Mouse (Mus musculus): Measurements from ENCODE around the gene Ccdc88c. TPM values are rescaled to one million over a fixed set of nuclear protein-coding genes. Genes with fewer than 3 reads are reported as not detected.

Gene Ccdc88c
- polyA plus RNA-seq, 1 experiment from 2014 or later: 18.3 TPM

GRCm38 (mm10) chr12:100993146-100993545, 35.7 kb downstream of the Ccdc88c start:
- no peaks in the 10 kb centered on the region for H3K27me3 ChIP-seq
- H3K4me2 ChIP-seq (replicated peaks): no peak overlapping the region
- peaks cover 63% of the 10 kb centered on the region for H3K4me1 ChIP-seq
- ATAC-seq (replicated peaks): no peak
- no peaks in the 10 kb centered on the region for H3K9me3 ChIP-seq
- 89% methylated on average over 3 of the region's 3 CpGs for WGBS
- no peak overlapping the region for H3K4me3 ChIP-seq
- no peak overlapping the region for H3K27ac ChIP-seq (replicated peaks)
- H3K36me3 ChIP-seq: no peaks in the 10 kb centered on the region
- H3K9ac ChIP-seq (replicated peaks): no peak overlapping the region

- ATAC-seq (replicated peaks): no peak
- 82% methylated on average over 7 of the region's 7 CpGs for WGBS
- Histone ChIP-seq H3K4me1 (peaks cover 60% of the 10 kb centered on the region), H3K27me3 (no peaks in the 10 kb centered on the region), H3K27ac (replicated peaks) (no peak overlapping the region), H3K4me2 (replicated peaks) (no peak overlapping the region), H3K9ac (replicated peaks) (no peak overlapping the region), H3K36me3 (no peaks in the 10 kb centered on the region), H3K9me3 (no peaks in the 10 kb centered on the region), H3K4me3 (no peak overlapping the region)
These were observed 36.4 kb downstream of the Ccdc88c start for GRCm38 (mm10) chr12:100992505-100992904.

GRCm38 (mm10) chr12:100991119-100991518, 37.7 kb downstream of the Ccdc88c start:
- Histone ChIP-seq H3K9me3 (no peaks in the 10 kb centered on the region), H3K36me3 (no peaks in the 10 kb centered on the region), H3K4me1 (peaks cover 56% of the 10 kb centered on the region), H3K4me3 (no peak overlapping the region), H3K27ac (replicated peaks) (peak overlapping the region; percentile 74), H3K4me2 (replicated peaks) (no peak overlapping the region), H3K27me3 (no peaks in the 10 kb centered on the region), H3K9ac (replicated peaks) (no peak overlapping the region)
- WGBS: 77% methylated on average over 3 of the region's 3 CpGs
- ATAC-seq (replicated peaks): no peak

- no peaks in the 10 kb centered on the region for H3K9me3 ChIP-seq
- H3K27me3 ChIP-seq: no peaks in the 10 kb centered on the region
- H3K4me2 ChIP-seq (replicated peaks): no peak overlapping the region
- H3K9ac ChIP-seq (replicated peaks): no peak overlapping the region
- H3K27ac ChIP-seq (replicated peaks): peak overlapping the region; percentile 74
- H3K4me1 ChIP-seq: peaks cover 54% of the 10 kb centered on the region
- peak; percentile 64 for ATAC-seq (replicated peaks)
- WGBS: 13% methylated on average over 12 of the region's 12 CpGs
- no peaks in the 10 kb centered on the region for H3K36me3 ChIP-seq
- H3K4me3 ChIP-seq: no peak overlapping the region
These were observed 38.6 kb downstream of the Ccdc88c start for GRCm38 (mm10) chr12:100990291-100990690.

- no peak for ATAC-seq (replicated peaks)
- Histone ChIP-seq H3K27me3 (no peaks in the 10 kb centered on the region), H3K9me3 (no peaks in the 10 kb centered on the region), H3K4me3 (no peak overlapping the region), H3K9ac (replicated peaks) (no peak overlapping the region), H3K4me1 (peaks cover 56% of the 10 kb centered on the region), H3K4me2 (replicated peaks) (no peak overlapping the region), H3K27ac (replicated peaks) (peak overlapping the region; percentile 74), H3K36me3 (no peaks in the 10 kb centered on the region)
- WGBS: 51% methylated on average over 4 of the region's 4 CpGs
These were observed 39.0 kb downstream of the Ccdc88c start for GRCm38 (mm10) chr12:100989780-100990288.

- ATAC-seq (replicated peaks): no peak
- no peaks in the 10 kb centered on the region for H3K36me3 ChIP-seq
- H3K4me2 ChIP-seq (replicated peaks): peak overlapping the region; percentile 0; the same call in 1 of the 2 replicates
- peaks cover 67% of the 10 kb centered on the region for H3K4me1 ChIP-seq
- 0 out of 2 replicates have a peak overlapping the region, but pooled peaks have one; percentile 0 for H3K9ac ChIP-seq (replicated peaks)
- WGBS: 48% methylated on average over 15 of the region's 15 CpGs
- H3K27me3 ChIP-seq: no peaks in the 10 kb centered on the region
- peak overlapping the region; percentile 74 for H3K27ac ChIP-seq (replicated peaks)
- no peak overlapping the region for H3K4me3 ChIP-seq
- no peaks in the 10 kb centered on the region for H3K9me3 ChIP-seq
These were observed 40.3 kb downstream of the Ccdc88c start for GRCm38 (mm10) chr12:100988324-100989130.

GRCm38 (mm10) chr12:100986423-100986822, 42.4 kb downstream of the Ccdc88c start:
- H3K4me3 ChIP-seq: no peak overlapping the region
- H3K9ac ChIP-seq (replicated peaks): no peak overlapping the region
- 45% methylated on average over 4 of the region's 4 CpGs for WGBS
- H3K4me1 ChIP-seq: peaks cover 87% of the 10 kb centered on the region
- peak overlapping the region; percentile 56 for H3K27ac ChIP-seq (replicated peaks)
- no peak overlapping the region for H3K4me2 ChIP-seq (replicated peaks)
- no peaks in the 10 kb centered on the region for H3K27me3 ChIP-seq
- H3K36me3 ChIP-seq: no peaks in the 10 kb centered on the region
- no peaks in the 10 kb centered on the region for H3K9me3 ChIP-seq
- ATAC-seq (replicated peaks): peak; percentile 68

- Histone ChIP-seq H3K4me2 (replicated peaks) (no peak overlapping the region), H3K4me3 (no peak overlapping the region), H3K9ac (replicated peaks) (no peak overlapping the region), H3K4me1 (peaks cover 88% of the 10 kb centered on the region), H3K9me3 (no peaks in the 10 kb centered on the region), H3K27me3 (no peaks in the 10 kb centered on the region), H3K27ac (replicated peaks) (no peak overlapping the region), H3K36me3 (no peaks in the 10 kb centered on the region)
- 87% methylated on average over 2 of the region's 2 CpGs for WGBS
- ATAC-seq (replicated peaks): no peak
These were observed 43.1 kb downstream of the Ccdc88c start for GRCm38 (mm10) chr12:100985793-100986157.

- Histone ChIP-seq H3K27me3 (no peaks in the 10 kb centered on the region), H3K9ac (replicated peaks) (no peak overlapping the region), H3K9me3 (no peaks in the 10 kb centered on the region), H3K27ac (replicated peaks) (peak overlapping the region; percentile 28; the same call in 1 of the 2 replicates), H3K4me2 (replicated peaks) (no peak overlapping the region), H3K4me3 (no peak overlapping the region), H3K36me3 (no peaks in the 10 kb centered on the region), H3K4me1 (peaks cover 87% of the 10 kb centered on the region)
- no peak for ATAC-seq (replicated peaks)
- WGBS: 74% methylated on average over 10 of the region's 10 CpGs
These were observed 43.6 kb downstream of the Ccdc88c start for GRCm38 (mm10) chr12:100985050-100985792.

- peaks cover 76% of the 10 kb centered on the region for H3K4me1 ChIP-seq
- H3K27me3 ChIP-seq: no peaks in the 10 kb centered on the region
- no peak overlapping the region for H3K4me3 ChIP-seq
- H3K36me3 ChIP-seq: no peaks in the 10 kb centered on the region
- H3K9ac ChIP-seq (replicated peaks): no peak overlapping the region
- H3K4me2 ChIP-seq (replicated peaks): no peak overlapping the region
- no peaks in the 10 kb centered on the region for H3K9me3 ChIP-seq
- 71% methylated on average over 11 of the region's 11 CpGs for WGBS
- H3K27ac ChIP-seq (replicated peaks): no peak overlapping the region
- no peak for ATAC-seq (replicated peaks)
These were observed 45.3 kb downstream of the Ccdc88c start for GRCm38 (mm10) chr12:100983565-100983964.

GRCm38 (mm10) chr12:100982217-100982616, 46.6 kb downstream of the Ccdc88c start:
- Histone ChIP-seq H3K9ac (replicated peaks) (no peak overlapping the region), H3K27ac (replicated peaks) (peak overlapping the region; percentile 53; the same call in 1 of the 2 replicates), H3K4me2 (replicated peaks) (no peak overlapping the region), H3K4me3 (no peak overlapping the region), H3K9me3 (no peaks in the 10 kb centered on the region), H3K27me3 (no peaks in the 10 kb centered on the region), H3K4me1 (peaks cover 68% of the 10 kb centered on the region), H3K36me3 (no peaks in the 10 kb centered on the region)
- ATAC-seq (replicated peaks): no peak
- WGBS: 67% methylated on average over 8 of the region's 8 CpGs

- Histone ChIP-seq H3K27me3 (no peaks in the 10 kb centered on the region), H3K4me1 (peaks cover 57% of the 10 kb centered on the region)
These were observed 48.3 kb downstream of the Ccdc88c start for GRCm38 (mm10) chr12:100980551-100981008.

More at GRCm38 (mm10) chr12:100980551-100981008, 48.3 kb downstream of the Ccdc88c start:
- peak; percentile 30; the same call in 1 of the 2 replicates for ATAC-seq (replicated peaks)
- Histone ChIP-seq H3K9ac (replicated peaks) (no peak overlapping the region), H3K36me3 (no peaks in the 10 kb centered on the region), H3K27ac (replicated peaks) (peak overlapping the region; percentile 80), H3K9me3 (no peaks in the 10 kb centered on the region), H3K4me2 (replicated peaks) (no peak overlapping the region), H3K4me3 (no peak overlapping the region)
- 61% methylated on average over 9 of the region's 9 CpGs for WGBS

Measured in forebrain, embryonic 15.5 days (tissue).